Mouse (Mus musculus): Measurements from ENCODE around the gene Hsd11b1. TPM values are rescaled to one million over a fixed set of nuclear protein-coding genes. Genes with fewer than 3 reads are reported as not detected.

Gene Hsd11b1
- total RNA-seq, 2 experiments from 2014 or later, result 15.6 to 16.5 TPM

DNA sequence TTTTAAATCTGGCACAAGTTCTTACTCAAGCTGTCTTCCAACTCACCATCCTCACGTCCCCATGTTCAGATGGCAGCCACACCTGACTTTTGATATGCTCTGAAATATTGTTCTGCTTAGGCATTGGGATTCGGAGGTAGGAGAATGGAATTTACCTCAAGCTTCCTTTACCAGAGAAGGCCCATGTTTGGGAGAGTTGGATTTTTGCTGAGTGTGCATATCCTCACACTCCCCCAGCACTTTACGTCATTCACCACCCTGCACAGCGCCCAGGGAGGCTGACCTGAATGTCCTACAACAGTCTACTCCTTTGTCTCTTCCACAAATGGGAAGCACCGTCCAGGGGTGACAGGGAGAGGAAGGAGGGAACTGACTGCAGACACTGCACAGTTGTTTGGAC lies 43.5 kb downstream of the Hsd11b1 start:
- intact Hi-C loops (cut with DNase I), result no loop called here
- no peak for DNase-seq (ENCODE audit: extremely low spot score in 1 of 2, low spot score in 2 of 2)

DNA sequence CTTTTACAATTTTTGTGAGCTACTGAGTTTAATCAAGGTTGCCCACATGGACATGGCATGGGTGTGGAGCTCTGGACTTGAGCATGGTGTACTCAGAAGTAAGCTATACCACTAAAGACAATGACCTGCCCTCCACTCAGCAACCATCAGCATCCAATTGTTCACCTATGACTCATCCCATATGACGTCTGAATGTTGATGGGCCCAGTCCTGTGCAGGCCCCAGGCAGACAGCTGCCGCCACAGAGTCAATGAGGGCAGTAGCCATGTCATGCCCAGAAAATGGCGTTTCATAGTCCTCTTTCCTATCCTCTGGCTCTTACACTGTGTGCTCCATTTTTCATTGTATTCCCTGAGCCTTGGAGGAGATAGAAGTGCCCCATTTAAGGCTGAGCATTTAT lies 47.9 kb downstream of the Hsd11b1 start:
- DNase-seq (ENCODE audit: extremely low spot score in 1 of 2, low spot score in 2 of 2), result no peak
- intact Hi-C loops (cut with DNase I), result no loop called here

DNA sequence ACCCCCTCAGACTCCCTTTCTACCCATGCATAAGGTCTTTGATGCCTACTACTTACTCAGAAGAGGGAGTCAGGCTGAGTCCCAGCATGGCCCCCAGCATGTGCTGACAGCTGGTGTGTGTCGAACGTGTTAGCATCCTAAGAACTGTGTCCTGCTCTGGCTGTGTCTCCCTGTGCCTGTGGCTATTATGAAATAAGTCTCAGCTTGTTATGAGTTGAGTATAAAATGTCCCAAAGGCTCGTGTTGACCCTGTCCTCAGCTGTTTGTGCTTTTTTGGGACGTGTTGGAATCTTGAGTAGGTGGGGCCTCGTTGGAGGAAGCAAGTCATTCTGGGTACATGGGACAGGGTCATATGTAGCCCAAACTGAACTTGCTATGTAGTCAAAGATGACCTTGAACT lies 49.8 kb downstream of the Hsd11b1 start:
- intact Hi-C loops (cut with DNase I), result no loop called here
- no peak for DNase-seq (ENCODE audit: extremely low spot score in 1 of 2, low spot score in 2 of 2)

DNA sequence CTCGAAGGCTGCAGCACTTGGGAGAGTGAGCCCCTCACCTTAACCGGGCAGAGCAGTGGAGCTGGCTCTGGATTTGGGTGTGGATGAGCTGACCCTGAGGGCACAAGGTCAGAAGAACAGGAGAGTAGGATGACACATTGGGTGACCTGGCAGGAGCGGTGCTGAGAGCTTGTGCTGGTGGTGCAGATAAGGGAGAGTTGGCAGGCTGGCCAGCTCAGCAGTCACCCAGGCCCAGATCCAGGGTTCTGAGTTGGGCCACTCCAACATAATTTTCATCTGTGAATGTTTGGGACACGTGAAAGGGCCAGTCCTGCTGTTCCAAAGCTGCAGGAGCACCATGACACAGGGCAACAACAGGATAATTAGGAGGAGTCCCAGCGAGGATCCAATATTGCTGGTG lies 52.5 kb downstream of the Hsd11b1 start:
- DNase-seq (ENCODE audit: extremely low spot score in 1 of 2, low spot score in 2 of 2), result no peak
- intact Hi-C loops (cut with DNase I), result no loop called here

DNA sequence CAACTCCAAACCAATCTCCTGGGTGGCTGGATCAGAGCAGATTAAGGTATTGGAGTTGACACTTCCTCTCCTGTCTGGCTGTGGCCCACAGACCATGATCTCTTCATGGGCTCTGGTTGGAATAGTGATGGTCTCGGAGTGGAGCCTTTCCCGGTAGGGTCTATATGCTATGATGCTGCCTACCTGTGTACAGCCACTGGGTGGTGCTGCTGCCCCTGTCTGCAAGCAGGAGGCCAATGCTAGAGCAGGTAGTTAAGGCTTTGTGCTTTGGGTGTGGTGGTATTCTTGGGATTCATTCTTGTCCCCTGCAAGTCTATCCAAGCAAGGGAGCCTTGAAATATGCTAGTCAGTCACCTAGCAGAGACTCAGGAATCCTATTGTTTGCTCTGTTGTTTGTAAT lies 55.7 kb downstream of the Hsd11b1 start:
- intact Hi-C loops (cut with DNase I), result loop anchor here (2.0 to 5.0 kb wide), 3 partner anchors 47 to 174 kb away; no protein-coding TSS in a partner anchor
- DNase-seq (ENCODE audit: extremely low spot score in 1 of 2, low spot score in 2 of 2), result peak; percentile 41 to 64

DNA sequence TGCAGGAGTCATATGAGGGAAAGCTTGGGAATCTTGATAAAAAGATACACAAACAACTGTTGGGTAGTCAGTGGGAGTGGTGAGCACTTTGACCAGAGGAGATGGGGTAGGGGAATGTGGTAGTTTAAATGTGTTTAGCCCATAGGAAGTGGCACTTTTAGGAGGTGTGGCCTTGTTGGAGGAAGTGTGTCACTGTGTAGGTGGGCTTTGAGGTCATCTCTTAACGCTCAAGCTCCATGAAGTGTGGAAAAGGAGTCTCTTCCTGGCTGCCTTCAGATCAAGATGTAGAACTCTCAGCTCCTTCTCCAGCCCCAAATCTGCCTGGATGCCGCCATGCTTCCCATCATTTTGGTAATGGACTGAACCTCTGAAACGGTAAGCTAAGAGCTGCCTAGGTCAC lies 56.4 kb downstream of the Hsd11b1 start, which contains the start of gene Lamb3:
Lamb3 (plus strand) TSS at position 197 of the 400 bp plus-strand sequence.
- intact Hi-C loops (cut with DNase I), result loop anchor here (5.0 kb wide), 2 partner anchors 160 to 175 kb away; no protein-coding TSS in a partner anchor
- DNase-seq (ENCODE audit: extremely low spot score in 1 of 2, low spot score in 2 of 2), result no peak

DNA sequence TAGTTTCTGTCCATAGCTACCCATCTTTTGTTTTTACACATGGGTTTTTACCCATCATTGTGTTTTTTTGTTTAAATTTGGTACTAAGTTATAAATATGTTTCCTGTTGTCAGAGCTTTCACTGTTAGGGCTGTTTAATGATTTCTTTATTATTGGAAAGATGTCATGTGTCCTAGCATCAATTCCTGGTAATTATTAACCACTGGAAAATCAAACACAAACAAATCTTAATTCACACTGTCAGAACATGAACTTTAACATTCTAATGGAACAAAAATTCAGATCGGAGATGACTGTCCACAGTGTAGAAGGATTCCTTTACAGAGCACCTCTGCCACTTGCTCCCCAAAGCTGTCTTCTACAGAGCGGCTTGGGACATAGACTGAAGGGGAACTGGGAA lies 58.4 kb downstream of the Hsd11b1 start:
- DNase-seq (ENCODE audit: extremely low spot score in 1 of 2, low spot score in 2 of 2), result no peak

DNA sequence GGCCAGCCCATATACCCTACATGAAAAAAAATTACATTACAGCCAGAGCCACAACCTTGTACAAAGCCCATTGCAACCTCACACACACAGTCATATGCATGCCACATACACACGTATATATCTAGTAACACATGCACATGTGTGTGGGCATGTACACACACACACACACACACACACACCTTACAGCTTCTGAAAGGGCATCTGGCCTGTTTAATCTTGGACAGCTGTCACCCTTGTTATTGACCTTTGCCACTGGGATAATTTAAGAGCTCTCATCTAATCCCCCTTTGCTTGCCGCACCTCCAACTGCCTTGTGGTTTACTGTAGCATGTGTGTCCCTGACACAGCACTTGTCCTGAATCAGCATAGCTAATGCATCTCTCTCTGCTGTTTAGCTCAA lies 60.1 kb downstream of the Hsd11b1 start:
- intact Hi-C loops (cut with DNase I), result no loop called here

More for the DNA sequence above, 58.4 kb downstream of the Hsd11b1 start:
- intact Hi-C loops (cut with DNase I), result loop anchor here (5.0 kb wide), 2 partner anchors 162 to 177 kb away; no protein-coding TSS in a partner anchor

DNA sequence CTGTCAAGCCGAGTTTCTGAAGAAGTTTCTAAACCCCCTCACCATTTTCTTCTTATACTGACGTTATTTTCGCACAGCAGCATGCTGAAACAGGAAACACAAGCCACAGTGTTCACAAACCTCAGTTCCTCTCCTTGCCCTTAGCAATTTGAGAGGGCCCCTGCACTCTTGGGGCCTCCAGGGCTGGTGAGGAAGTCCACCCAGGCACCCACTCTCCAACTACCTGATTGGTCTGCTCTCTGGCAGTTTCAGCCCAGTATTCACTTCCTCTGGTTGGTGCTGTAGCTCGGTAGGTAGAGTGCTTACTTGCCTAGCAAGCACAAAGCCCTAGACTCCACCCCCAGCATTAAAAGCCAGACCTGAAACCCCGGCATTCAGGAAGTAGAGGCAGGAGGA lies 62.5 kb downstream of the Hsd11b1 start, which contains the start of gene Traf3ip3:
Traf3ip3 (minus strand) TSS at position 321 of the 396 bp plus-strand sequence.
- intact Hi-C loops (cut with DNase I), result no loop called here
- peak in 1 of 2 experiments; percentile 27 for DNase-seq (ENCODE audit: extremely low spot score in 1 of 2, low spot score in 2 of 2)

More for the DNA sequence above, 60.1 kb downstream of the Hsd11b1 start:
- no peak for DNase-seq (ENCODE audit: extremely low spot score in 1 of 2, low spot score in 2 of 2)

DNA sequence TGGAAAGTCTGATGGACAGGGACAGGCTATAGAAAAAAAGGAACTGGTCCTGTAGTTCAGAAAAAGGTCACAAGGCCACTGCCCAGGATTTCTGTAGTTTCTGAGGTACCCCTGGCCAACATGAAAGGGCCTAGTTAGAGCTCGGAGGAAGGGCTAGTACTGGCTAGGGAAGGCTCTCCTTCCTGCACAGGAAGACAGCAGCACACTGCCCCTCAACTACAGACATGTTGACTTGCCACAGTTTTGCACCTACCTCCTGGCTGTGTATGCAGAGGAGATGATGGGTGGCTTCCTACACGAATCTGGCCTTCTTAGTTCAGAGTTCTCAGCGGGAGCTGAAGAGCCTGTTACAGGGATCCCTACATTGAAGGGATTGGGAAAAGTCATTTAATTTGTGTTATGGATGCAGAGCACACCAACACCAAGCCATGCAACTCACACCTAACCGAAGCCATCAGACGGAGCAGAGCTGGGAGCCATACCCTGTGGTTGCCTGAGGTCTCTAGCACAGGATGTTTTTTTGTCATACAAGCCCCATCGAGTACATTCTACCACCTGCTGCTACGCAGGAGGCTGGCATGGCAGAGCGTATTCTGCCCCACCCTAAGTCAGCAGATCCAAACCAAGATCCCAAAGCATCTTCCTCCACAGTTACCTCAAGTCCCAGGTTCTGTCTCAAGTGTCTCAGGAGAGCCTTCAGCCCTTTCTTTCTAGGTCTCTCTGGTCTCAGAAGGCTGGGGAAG lies 63.1 kb downstream of the Hsd11b1 start:
- intact Hi-C loops (cut with DNase I), result no loop called here
- DNase-seq (ENCODE audit: extremely low spot score in 1 of 2, low spot score in 2 of 2), result no peak

DNA sequence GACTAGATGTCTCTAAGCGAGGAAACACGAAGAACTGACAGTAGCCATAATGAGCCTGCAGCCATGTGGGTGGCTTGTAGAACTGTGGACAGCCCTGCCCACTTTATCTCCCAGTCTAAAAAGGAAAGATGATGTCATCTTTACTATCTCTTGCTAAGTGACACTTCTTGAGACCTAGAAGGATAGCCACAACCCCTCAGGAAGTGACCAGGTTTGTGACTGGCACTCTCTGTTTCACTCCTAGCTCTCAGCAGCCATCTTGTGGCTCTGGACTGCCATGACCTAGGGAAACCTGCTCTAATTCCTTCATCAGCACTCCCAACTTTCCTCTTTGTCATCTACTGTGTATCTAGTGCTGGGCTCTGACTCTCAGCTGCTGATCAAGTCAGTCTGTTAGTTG lies 65.6 kb downstream of the Hsd11b1 start:
- intact Hi-C loops (cut with DNase I), result no loop called here
- no peak for DNase-seq (ENCODE audit: extremely low spot score in 1 of 2, low spot score in 2 of 2)

DNA sequence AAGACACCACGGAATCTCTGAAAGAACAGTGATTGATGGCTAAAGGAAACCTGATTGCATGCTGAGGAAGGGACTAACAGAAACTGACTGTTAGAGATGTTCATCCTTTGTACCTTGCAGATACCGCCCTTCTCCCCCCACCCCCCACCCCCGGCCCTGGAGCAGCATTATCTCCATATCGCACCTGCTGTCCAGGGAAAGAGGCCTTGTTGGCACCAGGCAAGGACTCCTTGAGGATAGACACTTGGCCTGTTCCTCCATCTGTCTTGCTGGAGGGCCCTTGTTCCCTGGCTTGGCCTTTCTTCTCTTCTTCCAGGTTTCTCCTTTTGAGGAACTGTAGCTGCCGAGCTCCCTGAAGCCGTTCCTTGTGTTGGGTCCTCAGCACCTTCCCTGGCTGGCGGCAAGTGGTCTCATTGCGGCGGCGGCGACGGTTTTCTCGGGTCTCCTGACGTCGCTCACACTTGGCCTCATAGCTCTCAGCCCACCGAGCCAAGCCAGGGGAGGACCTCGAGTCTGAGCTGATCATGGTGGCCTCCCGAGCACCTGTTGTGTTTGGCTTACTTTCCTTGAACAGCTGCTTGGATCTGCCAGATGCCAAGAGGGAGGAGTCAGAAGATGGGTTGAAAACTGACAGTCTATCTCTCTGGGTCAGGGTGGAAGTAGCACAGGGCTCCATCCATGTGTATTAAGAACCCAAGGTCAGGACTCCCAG lies 66.2 kb downstream of the Hsd11b1 start:
- intact Hi-C loops (cut with DNase I), result no loop called here
- DNase-seq (ENCODE audit: extremely low spot score in 1 of 2, low spot score in 2 of 2), result no peak

DNA sequence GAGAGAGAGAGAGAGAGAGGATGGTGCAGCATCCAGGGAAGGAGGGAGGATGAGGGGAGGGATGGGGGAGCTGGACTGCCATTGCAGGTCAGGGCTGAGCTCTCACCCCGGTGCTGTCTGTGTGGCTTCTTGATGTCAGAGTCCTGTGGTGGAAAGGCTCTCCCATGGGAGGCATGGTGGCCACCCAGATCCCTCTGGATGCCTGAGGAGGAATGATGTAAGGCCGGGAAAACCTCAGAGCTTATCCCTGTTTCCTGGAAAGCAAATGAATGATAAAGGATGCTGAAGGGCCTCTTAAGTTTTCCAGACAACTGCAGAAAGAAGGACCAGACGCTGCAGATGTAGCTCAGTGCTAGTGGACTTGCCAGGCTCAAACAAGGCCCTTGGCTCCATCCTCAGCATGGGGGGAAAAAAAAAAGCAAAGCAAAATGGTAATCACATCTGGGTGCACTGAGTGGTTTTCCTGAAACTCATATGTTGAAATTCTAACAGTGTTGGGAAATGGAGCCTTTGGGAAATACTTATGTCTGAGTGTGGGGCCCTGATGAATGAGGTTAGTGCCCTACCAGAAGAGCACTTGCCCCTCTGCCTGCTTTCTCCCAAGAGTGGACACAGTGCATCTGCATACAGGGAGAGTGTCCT lies 68.6 kb downstream of the Hsd11b1 start:
- no peak for DNase-seq (ENCODE audit: extremely low spot score in 1 of 2, low spot score in 2 of 2)
- intact Hi-C loops (cut with DNase I), result no loop called here

DNA sequence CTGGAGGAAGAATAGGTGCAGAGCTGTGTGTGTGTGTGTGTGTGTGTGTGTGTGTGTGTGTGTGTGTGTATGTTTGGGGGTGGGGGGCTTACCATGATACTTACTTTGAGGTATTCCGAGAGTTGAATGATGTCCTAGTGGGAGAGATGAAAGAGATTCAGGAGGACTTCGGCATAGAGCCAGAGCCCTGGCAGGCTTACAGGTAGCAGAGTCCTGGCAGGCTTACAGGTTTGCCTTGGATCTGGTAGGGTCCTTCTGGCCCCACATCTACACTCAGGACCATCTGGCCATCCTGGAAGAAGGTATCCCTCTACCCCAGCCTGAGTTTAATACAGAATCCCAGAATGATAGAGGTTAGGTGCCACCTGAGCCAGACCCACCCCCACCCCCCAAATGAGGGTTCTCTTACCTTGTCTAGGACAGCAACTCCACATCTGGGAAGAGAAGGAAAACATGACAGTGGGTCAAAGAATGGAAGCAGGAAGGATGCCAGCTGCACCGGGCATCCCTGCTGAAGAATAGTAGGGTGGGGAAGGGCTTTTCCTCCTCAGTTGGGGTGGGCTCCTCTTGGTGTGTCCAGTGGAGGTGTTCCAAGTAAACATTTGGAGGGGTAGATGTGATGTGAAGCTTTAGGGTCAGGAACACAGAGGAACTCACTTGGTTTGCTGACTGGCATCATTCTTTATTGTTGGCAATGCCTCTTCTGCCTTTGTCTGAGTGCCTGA lies 69.3 kb downstream of the Hsd11b1 start:
- intact Hi-C loops (cut with DNase I), result no loop called here
- no peak for DNase-seq (ENCODE audit: extremely low spot score in 1 of 2, low spot score in 2 of 2)

DNA sequence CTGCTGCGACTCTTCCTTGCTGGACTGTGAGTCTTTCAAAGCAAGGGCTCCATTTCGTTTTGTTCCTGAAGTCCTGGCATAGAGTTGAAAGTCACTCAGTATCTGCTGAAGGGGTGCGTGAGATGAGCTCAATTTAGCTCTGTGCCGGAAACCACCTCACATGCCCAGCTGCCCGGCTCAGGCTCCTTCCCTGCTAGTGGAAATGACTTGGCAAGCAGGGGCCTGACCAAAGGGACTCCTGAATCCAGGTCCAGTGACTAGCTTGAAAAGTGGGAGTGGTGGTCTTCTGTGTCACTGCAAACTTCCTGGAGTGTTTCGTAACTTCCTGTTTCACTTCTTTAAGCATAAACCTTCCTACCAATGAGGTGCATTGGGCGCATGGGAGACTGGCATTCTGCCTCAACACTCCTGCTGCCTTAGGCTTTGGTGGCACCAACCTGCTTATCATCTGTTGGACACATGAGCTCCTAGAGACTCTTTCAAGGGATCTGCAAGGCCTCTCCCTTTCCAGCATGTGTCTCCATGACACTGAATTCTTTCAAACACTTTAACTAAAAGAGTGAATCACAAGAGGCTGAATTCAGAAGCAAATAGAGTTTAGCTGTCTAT lies 72.1 kb downstream of the Hsd11b1 start:
- intact Hi-C loops (cut with DNase I), result no loop called here
- no peak for DNase-seq (ENCODE audit: extremely low spot score in 1 of 2, low spot score in 2 of 2)

DNA sequence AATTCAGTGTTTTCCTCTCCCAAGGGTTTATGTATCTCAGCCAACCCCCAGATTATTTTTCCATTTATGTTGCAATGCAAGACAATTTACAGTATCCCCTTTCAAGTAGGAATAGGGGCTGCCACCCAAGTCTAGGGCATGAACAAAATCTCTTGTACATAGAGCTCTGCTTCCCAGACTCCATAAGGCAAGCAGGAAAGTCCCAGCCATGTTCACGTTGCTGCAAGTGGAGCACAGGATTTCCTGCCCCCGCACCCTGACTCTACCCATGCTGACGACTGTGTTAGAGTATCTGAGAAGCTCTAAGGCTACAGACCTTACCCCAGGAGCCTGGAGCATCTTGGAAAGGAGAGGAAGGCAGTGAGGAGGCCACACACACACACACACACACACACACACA lies 74.1 kb downstream of the Hsd11b1 start:
- intact Hi-C loops (cut with DNase I), result no loop called here
- DNase-seq (ENCODE audit: extremely low spot score in 1 of 2, low spot score in 2 of 2), result peak in 1 of 2 experiments; percentile 40

DNA sequence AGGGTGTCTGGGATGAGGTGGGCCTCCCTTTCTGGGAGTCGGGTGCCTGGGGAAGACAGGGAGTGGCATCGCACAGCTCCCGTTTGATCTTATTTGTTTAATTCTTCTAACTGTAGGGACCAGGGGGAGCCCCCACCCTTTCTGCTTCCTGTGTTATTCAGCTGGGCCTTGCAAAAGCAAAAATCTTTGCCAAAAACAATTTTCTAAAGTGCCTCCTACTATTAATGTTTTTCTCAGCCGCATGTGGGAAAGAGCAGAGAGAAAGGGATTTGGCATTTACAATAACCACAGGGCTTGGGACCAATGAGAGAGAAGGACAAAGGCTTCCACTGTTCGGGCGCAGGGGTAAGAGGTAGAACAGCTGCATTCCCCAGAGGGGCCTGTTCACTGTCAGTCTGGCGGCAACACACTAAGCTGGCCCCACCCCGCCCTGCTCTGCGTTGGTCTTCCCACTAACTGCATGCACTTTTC lies 74.7 kb downstream of the Hsd11b1 start:
- peak; percentile 23 to 86 for DNase-seq (ENCODE audit: extremely low spot score in 1 of 2, low spot score in 2 of 2)
- intact Hi-C loops (cut with DNase I), result no loop called here

DNA sequence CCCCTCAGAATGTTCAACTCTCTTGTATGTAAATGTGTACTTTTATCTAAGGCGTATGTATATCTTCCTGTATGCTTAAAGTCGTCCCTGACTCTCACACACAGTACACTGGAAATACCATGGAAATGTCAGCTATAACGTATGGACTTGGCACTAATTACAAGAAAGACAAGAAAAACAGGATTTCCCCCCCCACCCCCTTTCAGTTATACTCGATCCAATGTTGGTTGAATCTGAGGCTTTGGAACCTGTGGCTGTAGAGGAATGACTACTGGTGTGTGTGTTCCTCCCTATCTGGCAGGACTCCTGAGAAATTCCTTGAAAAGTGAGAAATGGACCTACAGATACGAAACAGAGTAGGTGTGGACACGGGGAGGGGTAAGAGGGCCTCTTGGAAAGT lies 75.6 kb downstream of the Hsd11b1 start:
- intact Hi-C loops (cut with DNase I), result no loop called here
- DNase-seq (ENCODE audit: extremely low spot score in 1 of 2, low spot score in 2 of 2), result no peak

All from left cerebral cortex, postnatal 10 days (tissue).